Mouse (Mus musculus): ENCODE measurements around the gene Myoz1.

Myoz1 gene

DNA sequence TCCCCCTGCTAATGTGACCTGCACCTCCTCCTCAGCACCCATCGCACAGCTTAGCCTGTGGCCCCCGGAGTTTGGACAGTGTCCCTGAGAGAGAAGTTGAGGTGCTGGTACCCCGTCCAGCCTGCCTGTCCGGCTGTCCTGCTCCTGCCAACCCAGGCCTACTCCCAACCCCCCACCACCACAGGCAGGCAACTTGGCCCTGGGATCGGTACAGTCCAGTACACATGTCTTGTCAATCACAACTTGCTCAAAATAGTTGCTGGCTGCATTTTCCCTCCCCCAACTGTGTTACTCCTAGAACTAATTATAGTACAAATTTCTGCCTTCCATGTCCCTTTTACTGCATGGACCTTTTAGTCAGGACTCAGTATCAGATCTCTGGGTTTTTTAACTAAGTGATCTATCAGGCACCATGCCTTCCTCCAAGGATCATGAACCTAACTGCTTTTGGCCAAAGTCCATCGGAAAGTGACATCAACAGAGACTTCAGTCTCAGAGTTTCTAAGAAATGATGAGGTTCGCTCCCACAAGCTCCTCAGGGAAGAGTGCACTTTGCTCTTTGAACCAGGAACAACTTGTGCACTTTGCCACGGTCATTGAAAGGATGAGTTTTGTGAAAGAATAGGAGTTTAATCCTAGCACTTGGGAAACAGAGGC, 11.9 kb upstream of the Myoz1 start, which contains the start of gene Synpo2l:
TSS of gene Synpo2l (minus strand) at position 201 of the 657 bp plus-strand sequence.
- no peak for DNase-seq

DNA sequence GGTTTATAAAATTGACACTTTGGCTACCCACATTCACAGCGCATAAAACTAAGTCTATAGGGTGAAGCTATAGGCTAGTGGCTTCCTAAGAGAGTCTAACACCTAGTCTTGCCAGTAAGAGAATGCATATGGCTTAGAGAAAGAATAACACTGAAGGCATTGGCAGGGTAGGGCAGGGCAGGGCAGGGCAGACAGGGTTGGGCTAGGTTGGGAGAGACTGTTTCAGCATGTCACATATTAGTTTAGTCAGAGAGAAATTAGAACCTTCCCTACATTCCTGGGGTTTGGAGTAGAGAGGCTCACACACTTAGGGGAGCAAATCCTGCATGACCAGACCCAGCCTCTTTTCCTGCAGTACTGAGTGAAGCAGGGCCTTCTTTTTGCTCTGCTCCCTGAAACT, 11.1 kb upstream of the Myoz1 start:
- no peak for DNase-seq

DNA sequence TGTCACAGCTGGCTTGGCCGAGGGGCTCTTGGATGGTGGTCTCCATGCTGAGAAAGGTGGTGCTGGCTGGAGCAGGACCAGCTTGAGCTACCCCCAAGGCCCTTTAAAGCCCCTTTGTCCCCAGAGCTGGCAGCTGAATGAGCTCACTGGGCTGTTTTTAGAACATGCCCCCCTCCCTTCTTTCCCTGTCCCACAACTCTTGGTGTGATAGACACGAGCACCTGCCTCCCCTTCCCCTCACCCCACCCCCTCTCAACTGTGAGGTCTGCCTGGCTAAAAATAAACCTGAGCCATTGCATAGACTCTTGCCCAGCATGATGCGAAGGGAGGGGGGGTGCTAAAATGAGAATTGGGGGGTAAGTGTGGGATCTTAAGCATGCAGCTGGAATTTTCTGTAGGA, 8.1 kb upstream of the Myoz1 start:
- no peak for DNase-seq

GRCm38 (mm10) chr14:20663601-20664000, 7.3 kb upstream of the Myoz1 start:
- no peak for DNase-seq

- DNase-seq = no peak
Observed at GRCm38 (mm10) chr14:20662740-20663139, 6.4 kb upstream of the Myoz1 start.

- DNase-seq = peak; percentile 6
Observed at GRCm38 (mm10) chr14:20661661-20662331, 5.5 kb upstream of the Myoz1 start.

DNA sequence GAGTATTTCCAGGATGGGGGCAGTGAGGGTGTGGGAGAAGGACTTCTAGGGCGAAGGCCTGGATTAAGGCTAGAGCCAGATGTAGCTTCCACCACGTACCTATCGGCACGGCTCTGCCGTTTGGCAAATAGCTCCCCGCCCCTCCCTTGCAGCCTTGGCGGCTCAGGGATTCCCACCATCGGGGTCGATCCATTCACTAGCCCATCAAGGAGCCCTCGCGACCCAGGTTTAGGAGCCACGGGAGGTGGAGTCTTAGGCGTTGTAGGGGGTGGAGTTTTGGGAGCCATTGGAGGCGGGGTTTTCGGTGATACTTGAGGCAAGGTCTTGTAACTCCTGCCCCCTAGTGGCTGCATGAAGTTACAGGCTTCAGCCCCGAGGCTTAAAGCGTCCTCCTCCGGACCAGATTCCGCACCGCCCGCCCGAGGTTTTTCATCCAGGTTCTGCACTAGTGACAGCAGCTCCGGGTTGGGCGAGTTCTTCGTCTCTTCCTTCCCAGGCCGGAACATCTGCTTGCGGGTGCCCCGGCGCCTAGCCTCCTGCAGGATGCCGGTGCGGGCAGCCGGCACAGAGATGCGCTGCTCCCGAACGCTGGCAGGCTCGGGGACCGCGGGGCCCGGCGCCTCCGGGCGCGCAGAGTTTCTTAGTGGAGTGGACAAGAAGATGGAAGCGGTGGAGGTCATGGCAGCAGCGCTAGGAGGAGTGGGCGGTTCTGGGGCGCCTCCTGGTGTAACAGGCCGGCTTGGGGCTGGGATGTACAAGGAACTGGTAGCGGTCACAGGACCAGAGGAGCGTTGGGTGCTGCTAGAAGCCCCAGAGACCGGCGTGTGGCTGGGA, 4.7 kb upstream of the Myoz1 start:
- peak; percentile 94 for DNase-seq

DNA sequence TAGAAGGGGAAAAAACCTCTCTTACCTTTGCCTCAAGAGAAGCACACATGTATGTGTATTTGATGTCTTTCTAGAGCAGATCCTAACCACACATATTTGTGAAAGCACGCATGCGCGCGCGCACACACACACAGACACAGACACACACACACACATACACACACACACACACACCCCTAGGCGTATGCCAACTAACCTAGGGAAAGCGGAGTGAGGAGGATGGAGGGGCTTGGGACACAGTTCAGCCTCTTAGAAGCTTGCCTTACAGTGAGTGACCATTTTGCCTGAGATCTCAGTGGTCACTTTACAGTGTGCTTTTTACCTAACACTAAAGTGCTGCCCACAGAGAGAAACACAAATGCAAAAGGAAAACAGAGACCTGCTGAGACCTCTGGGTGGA, 3.3 kb upstream of the Myoz1 start:
- DNase-seq = no peak

DNA sequence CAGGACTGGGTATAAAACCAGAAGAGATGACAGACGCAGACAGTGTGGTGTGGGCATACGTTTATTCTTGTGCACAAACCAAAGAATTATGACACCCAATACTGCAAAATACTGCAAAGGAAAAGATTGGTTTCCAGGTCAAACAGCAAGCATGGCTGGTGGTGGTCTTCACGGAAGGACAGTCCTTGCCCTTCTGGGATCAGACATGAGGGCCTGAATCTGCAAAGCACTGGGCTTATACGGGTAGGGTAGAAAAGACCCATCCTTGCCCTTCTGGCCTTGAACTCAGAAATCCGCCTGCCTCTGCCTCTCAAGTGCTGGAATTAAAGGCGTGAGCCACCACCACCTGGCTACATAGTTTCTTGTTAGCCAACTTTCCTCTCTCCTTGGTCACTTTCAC, 2.6 kb upstream of the Myoz1 start:
- DNase-seq = no peak

DNA sequence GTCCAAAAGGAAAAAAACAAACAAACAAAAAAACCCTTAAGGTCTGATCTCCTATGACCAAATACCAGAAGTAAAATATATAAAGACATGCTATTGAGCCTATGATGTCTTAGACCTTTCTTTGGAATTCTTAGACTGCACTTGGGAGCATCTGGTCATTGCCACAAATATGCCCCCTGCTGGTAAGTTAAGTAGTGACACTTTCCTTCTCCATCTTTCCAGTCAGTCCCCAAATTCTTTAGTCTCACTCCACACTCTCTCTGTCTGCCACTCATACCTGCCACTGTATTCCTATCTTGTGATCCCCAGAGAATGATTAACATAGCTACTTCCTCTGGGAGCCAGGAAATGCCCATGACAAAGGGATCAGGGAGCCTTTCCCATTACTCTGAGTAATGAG, 2.0 kb upstream of the Myoz1 start:
- DNase-seq = no peak

GRCm38 (mm10) chr14:20655731-20656130, 609 bp downstream of the Myoz1 start:
- DNase-seq = no peak

- no peak for DNase-seq
Observed at GRCm38 (mm10) chr14:20654690-20655421, 1.5 kb downstream of the Myoz1 start.

- DNase-seq = no peak
Observed at GRCm38 (mm10) chr14:20651722-20652256, 4.6 kb downstream of the Myoz1 start.

DNA sequence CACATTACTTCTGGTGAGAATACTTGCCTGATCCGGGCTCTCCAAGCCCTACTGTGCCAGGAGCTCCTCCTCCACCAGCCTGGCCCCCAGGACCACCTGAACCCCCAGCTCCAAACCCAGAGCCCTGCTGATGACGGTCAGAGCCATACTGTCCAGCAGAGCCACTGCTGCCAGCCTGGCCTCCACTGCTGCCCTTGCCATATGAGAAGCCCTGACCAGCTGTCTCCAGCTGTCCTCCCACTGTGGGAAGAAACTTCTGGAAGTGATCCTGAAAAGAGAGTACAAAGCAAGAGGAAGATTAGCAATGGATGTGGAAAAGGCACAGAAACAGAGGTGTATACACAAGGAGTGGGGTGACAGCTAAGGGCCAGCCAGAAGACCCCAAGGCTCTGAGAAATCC, 5.3 kb downstream of the Myoz1 start:
- no peak for DNase-seq

- DNase-seq = no peak
Observed at GRCm38 (mm10) chr14:20646381-20646780, 10.0 kb downstream of the Myoz1 start.

DNA sequence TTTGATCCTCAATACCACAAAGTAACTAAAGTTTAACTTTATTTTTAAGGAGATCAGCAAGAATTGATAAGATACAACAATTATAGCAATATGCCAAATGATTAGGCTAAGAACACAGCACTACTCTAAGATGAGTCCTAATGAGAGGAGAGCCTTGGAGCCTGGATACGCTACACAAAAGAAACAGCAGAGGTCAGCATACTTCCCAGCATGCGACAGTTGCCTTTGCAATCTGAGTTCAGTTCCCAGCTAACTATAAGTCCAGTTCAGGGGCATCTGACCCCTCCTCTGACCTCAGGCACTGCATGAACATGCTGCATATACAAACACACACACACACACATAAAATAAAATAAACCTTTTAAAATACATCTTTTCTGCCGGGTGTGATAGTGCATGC, 10.8 kb downstream of the Myoz1 start:
- DNase-seq = no peak

DNA sequence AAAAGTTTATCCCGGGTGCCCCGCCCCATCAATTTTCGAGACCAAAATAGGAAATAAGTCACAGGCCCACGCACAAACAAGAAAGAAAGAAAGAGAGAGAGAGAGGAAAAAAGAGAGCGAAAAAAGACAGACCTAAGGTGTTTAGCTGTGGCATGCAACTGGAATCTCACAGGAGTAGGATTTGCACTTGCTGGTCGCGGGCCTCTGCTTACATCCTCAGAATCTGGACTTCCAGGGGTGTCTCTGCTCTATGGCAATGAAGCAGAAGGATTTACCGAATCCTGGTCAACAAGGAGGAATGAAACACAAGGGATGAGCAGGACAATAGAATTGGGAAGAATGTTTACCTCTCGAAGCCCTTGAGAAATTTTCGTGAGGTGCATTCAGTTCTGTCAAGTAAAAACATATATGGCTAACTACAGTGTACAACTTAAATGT, 14.9 kb downstream of the Myoz1 start:
- no peak for DNase-seq

GRCm38 (mm10) chr14:20640644-20641437, 15.5 kb downstream of the Myoz1 start, which contains the start of gene Usp54:
TSS of gene Usp54 (minus strand) at chr14:20641063.
- peak; percentile 99 for DNase-seq

DNA sequence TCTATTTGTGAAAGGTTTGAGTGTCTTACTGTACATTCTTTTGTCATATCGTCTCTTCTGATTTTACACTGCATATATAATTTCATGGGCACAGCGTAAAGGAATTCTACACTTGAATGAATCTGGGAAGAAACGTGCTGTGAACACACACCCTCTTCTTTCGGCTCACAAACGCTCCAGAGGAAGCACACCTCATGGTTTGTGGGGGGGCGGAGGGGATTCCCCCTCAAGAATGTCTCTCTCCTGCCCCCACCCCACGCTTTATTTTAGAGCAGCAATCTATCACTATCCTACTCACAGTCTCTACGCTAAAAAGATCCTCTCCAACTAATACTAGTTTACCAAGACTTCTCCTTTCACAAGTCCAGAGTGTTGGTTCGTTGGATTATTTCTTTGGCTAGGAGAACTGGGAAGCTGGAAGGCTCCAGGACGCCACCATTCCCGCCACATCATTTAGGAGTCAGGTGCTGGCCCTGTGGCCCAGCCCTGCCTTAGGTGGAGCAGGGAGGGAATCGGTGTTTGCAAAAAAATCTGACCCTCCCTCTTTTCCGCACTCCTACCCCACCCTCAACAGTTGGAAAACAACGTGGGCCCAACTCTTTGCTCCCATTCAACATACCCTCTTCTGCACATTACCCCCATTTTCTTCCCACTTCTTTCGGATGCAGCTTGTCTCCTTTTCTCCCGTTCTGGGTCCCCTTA, 16.3 kb downstream of the Myoz1 start:
- DNase-seq = peak; percentile 28

DNA sequence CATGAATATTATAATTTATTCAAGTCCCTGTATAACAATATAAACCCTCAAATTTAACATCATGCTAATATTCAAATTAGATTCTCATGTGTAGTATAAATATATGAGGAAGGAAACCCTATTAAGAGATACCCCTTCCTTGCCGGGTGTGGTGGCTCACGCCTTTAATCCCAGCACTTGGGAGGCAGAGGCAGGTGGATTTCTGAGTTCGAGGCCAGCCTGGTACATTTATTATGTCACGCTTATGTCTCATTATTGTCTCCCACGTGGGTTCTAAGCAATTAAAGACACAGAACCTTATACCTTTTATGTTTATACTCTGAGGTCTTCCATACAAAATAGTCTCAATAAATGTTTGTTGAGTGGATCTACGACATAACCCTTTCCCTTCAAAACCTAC, 17.6 kb downstream of the Myoz1 start:
- DNase-seq = no peak

Measured in liver (tissue).